Mouse (Mus musculus): ENCODE data around the gene Kcnn4.

Kcnn4 gene

DNA sequence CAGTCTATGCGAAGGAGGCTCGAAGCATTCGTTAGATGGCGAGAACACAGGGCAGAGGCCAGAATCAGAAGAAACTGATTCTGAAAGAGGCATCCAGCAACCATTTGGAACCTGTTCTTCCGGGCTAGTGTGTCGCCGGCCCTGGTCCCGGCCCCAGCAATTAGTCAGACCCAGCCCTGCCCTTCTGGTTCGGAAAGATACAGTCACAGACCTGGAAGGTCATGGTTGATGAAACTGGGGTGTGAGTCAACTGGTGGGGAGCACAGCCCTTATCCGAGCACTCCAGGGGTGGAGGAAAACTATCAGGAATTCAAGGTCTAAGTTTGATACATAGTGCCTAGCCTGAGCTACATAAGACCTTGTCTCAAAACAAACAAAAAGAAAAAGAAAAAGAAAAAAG lies 14.0 kb upstream of the Kcnn4 start:
- no peaks in the 10 kb centered on the region for H3K36me3 ChIP-seq (ENCODE audit: control insufficient read depth, insufficient read depth, low read length, poor library complexity, severe bottlenecking)
- no peaks in the 10 kb centered on the region for H3K27me3 ChIP-seq (ENCODE audit: control insufficient read depth, insufficient read depth, low read length, poor library complexity, severe bottlenecking)
- no peak for DNase-seq (ENCODE audit: low read depth, low spot score)

DNA sequence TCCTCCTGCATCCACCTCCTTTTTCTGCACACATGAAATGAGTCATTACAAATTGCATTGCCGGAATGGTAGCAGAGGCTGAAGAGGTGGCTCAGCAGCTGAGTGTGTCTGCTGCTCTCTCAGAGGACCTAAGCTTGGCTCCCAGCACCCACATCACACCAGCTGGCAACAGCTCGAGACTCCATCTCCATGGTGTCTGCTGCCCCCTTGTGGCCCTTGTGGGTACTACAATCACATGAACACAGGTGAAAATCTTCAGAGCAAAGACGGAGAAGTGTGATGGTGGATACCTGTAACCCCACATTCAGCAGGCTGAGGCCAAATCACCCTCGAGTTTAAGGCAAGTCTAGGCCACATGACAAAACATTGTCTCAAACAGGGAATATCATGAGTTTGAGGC lies 12.2 kb upstream of the Kcnn4 start:
- no peaks in the 10 kb centered on the region for H3K27me3 ChIP-seq (ENCODE audit: control insufficient read depth, insufficient read depth, low read length, poor library complexity, severe bottlenecking)
- DNase-seq (ENCODE audit: low read depth, low spot score): peak; percentile 53
- no peaks in the 10 kb centered on the region for H3K36me3 ChIP-seq (ENCODE audit: control insufficient read depth, insufficient read depth, low read length, poor library complexity, severe bottlenecking)

DNA sequence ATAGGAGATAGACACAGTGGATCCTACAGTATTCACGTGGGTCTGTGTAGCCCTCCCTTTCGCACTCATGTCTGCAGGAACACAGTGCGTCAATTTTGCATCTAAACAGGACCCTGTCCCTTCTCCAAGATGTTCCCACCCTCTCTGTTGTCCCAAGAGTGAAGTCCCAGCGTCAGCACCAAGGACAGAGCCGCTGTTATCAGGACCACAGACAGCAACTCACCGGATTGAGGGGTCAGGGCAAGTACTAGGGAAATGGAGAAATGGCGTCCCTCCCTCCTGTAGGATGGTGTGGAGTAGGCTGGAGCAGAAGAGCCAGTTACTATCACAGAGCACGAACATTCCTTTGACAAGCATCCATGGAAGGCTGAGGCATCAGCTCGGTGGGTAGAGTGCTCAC lies 10.8 kb upstream of the Kcnn4 start:
- H3K27me3 ChIP-seq (ENCODE audit: control insufficient read depth, insufficient read depth, low read length, poor library complexity, severe bottlenecking): no peaks in the 10 kb centered on the region
- no peak for DNase-seq (ENCODE audit: low read depth, low spot score)
- no peaks in the 10 kb centered on the region for H3K36me3 ChIP-seq (ENCODE audit: control insufficient read depth, insufficient read depth, low read length, poor library complexity, severe bottlenecking)

DNA sequence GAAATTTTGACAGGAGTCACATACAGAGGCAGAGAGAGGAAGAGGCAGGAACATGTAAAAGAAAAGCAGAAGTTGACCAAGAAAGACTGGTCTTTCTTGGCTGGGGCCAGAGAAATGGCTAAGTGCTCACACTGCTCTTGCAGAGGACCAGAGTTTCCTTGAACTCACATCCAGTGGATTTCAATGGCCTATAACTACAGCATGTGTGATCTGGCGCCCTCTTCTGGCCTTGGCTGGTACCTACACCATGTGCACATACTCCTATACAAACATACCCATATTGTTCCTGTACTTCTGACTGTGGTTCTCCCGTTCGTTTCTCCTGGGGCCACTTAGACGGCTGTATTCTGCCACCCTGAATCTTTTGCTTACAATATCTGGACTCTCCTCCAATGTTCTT lies 9.1 kb upstream of the Kcnn4 start:
- no peaks in the 10 kb centered on the region for H3K36me3 ChIP-seq (ENCODE audit: control insufficient read depth, insufficient read depth, low read length, poor library complexity, severe bottlenecking)
- no peaks in the 10 kb centered on the region for H3K27me3 ChIP-seq (ENCODE audit: control insufficient read depth, insufficient read depth, low read length, poor library complexity, severe bottlenecking)
- peak; percentile 44 for DNase-seq (ENCODE audit: low read depth, low spot score)

DNA sequence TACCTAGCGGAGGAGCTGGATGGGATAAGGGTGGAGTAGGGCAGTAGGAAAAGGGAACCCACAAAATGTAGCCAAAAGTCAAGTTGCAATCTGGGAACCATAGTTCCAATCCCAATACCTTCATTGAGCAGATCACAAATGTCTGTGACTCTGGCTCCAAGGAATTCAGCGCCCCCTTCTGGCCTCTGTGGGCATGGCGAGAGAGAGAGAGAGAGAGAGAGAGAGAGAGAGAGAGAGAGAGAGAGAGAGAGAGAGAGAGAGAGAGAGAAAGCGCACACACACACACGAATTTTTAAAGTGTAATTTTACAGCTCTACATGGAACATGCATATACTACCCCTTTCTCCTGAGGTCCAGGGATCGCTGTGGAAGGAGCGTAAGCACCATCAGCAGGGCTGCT lies 6.8 kb upstream of the Kcnn4 start:
- no peaks in the 10 kb centered on the region for H3K36me3 ChIP-seq (ENCODE audit: control insufficient read depth, insufficient read depth, low read length, poor library complexity, severe bottlenecking)
- peak; percentile 68 for DNase-seq (ENCODE audit: low read depth, low spot score)

DNA sequence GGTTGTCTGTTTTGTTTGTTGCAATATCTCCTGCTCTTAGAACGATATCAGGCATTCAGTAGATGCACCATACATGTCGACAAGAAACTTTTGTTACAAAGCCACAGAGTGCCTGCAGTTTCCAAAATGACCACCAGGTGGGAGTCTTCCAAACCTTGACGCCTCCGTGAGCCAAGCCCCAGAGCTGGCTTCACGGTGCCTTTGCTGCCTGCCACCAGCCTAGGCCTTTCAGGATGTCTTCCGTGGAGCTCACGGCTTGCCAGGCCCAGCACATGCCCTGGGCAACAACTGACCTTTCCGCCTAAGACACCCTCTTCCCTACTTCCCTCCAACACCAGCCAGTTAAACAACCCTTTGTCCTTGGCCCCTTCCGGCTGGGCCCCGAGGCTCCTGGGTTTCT lies 5.2 kb upstream of the Kcnn4 start:
- no peaks in the 10 kb centered on the region for H3K36me3 ChIP-seq (ENCODE audit: control insufficient read depth, insufficient read depth, low read length, poor library complexity, severe bottlenecking)
- peak; percentile 91 for DNase-seq (ENCODE audit: low read depth, low spot score)
- H3K27me3 ChIP-seq (ENCODE audit: control insufficient read depth, insufficient read depth, low read length, poor library complexity, severe bottlenecking): no peaks in the 10 kb centered on the region

More for the DNA sequence above, 6.8 kb upstream of the Kcnn4 start:
- no peaks in the 10 kb centered on the region for H3K27me3 ChIP-seq (ENCODE audit: control insufficient read depth, insufficient read depth, low read length, poor library complexity, severe bottlenecking)

DNA sequence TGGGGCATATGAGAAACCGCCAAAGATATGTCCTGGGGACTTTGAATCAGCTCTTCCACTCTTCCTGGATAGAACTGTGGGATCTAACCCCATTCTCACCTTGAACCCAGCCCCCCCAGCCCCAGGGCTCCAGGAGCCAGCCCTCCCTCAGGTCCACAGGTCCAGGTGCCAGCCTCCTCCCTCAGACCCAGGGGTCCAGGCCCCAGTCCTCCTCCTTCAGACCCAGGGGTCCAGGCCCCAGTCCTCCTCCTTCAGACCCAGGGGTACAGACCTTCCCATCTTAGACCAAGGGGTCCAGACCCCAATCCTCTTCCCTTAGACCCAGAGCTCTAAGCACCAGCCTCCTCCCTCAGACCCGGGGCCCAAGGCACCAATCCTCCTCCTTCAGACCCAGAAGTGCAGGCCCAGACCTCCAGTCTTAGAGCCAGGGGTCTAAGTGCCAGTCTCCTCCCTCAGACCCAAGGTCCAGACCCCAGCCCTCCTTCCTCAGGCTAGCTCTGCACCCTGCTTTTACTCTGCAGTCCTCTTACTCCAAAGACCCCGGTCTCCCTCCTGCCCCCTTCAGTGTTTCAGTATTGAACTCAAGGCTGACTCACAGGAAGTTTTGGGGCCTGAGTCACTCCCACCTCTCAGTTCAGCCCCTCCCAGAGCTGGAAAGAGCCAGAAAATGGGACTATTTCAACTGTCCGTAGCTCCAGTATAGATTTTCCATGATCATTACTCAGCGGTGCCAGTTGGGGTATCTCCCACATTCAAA lies 4.6 kb upstream of the Kcnn4 start:
- Histone ChIP-seq H3K36me3 (ENCODE audit: control insufficient read depth, insufficient read depth, low read length, poor library complexity, severe bottlenecking) (no peaks in the 10 kb centered on the region), H3K27me3 (ENCODE audit: control insufficient read depth, insufficient read depth, low read length, poor library complexity, severe bottlenecking) (no peaks in the 10 kb centered on the region)
- no peak for DNase-seq (ENCODE audit: low read depth, low spot score)

DNA sequence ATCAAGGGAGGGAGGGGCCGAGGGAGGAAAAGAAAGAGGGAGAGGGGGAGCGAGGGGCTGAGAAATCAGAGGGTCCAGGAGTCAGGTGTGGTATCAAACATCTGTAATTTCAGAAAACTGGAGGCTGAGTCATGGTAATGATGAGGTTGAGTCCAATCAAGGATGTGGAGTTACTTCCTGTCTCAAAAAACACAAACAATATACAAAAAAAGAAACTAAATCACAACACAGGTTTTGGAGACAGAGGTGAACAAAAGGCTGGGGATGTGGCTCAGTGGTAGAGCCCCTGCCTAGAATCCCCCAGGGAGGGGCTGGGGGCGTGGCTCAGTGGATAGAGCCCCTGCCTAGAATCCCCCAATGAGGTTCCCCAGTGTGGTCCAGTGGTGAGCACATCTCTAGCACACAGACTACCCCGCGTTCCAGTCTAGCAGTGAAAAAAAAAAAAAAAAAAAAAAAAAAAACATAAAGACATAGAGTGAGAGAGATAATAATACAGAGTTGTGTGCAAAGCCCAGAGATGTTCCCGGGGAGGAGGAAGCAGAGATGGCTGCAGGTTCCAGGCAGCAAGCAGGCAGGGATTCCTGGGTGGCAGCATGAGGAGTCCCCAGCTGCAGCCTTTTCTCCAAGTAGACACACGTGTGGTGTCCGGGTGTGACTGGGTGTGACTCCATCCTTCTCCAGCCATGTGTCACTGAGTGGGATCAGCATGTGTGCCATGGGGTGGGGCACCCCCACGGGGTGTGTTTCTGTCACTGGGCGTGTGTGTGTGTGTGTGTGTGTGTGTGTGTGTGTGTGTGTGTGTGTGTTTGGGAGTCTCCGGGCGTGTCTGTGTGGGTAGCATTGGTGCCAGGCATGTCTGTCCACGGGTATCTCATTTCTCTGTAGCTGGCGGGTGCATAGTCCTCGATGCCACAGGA lies 3.1 kb upstream of the Kcnn4 start:
- Histone ChIP-seq H3K27me3 (ENCODE audit: control insufficient read depth, insufficient read depth, low read length, poor library complexity, severe bottlenecking) (no peaks in the 10 kb centered on the region), H3K36me3 (ENCODE audit: control insufficient read depth, insufficient read depth, low read length, poor library complexity, severe bottlenecking) (no peaks in the 10 kb centered on the region)
- DNase-seq (ENCODE audit: low read depth, low spot score): no peak

DNA sequence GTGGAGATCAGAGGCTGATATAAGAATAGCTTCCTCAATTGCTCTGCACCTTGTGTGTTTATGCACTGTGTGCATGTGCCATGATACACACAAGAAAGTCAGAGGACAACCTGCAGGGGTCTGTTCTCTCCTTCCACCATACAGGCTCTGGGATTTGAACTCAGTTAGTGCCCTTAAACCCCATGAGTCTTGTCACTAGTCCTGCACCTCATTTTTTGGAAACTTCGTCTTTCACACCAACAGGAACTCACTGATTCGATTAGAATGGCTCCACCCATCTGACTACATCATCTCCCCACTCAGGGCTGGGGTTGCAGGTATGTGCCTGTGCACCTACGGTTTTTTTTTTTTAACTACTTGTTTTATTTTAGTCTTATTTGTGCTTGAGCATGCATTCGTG lies 1.8 kb upstream of the Kcnn4 start:
- Histone ChIP-seq H3K36me3 (ENCODE audit: control insufficient read depth, insufficient read depth, low read length, poor library complexity, severe bottlenecking) (no peaks in the 10 kb centered on the region), H3K27me3 (ENCODE audit: control insufficient read depth, insufficient read depth, low read length, poor library complexity, severe bottlenecking) (no peaks in the 10 kb centered on the region)
- DNase-seq (ENCODE audit: low read depth, low spot score): no peak

DNA sequence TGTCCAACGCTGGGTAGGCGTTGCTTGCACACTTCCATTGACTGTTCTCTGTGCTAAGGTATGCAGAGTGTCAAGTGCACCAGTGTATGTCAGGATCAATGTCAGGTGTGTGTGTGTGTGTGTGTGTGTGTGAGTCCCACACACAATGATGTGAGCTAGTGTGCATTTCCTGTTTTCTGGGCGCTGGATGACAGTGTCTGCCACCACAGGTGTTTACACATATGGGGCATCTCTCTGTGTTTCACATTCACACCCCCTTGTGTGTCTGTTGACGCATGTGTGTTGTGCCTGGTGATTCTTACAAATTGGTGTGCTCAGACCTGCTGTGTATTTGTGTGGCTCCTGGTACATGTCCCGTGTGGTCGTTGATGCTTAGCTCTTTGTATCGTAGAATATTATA lies 1.1 kb upstream of the Kcnn4 start:
- peak; percentile 35 for DNase-seq (ENCODE audit: low read depth, low spot score)
- H3K36me3 ChIP-seq (ENCODE audit: control insufficient read depth, insufficient read depth, low read length, poor library complexity, severe bottlenecking): no peaks in the 10 kb centered on the region
- no peaks in the 10 kb centered on the region for H3K27me3 ChIP-seq (ENCODE audit: control insufficient read depth, insufficient read depth, low read length, poor library complexity, severe bottlenecking)

DNA sequence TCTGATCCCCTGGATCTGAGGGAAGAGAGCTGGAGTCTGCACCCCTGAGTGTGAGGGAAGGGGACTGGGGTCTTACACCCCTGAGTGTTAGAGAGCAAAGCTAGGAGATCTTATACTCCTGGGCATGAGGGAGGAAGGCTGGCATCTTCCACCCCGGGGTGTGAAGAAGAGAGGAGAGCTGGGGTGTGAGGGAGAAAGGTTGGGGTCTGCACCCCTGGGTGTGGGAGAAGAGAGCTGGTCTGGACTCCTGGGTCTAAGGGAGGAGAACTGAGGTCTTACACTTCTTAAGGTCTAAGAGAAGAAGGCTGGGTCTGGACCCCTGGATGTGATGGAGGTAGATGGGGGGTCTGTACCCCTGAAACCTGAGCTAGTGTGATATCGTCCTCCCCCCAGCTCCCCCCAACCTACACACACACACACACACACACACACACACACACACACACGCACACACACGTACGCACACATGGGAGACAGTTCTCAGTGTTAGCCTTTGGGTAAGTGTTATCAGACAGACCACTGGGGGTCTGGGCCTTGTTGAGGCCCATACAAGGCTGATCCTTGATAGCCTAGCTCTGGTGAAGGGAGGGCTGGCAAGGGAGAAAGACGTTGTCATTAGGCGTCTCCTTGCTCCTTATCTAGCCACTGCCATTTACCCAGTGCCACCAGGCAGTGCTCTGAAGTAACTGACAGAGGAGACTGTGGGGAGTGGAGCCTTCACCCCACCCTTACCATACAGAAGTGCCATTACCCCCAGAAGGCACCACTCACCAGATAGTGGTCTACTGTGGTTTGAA lies 1.1 kb downstream of the Kcnn4 start:
- Histone ChIP-seq H3K27me3 (ENCODE audit: control insufficient read depth, insufficient read depth, low read length, poor library complexity, severe bottlenecking) (no peaks in the 10 kb centered on the region), H3K36me3 (ENCODE audit: control insufficient read depth, insufficient read depth, low read length, poor library complexity, severe bottlenecking) (no peaks in the 10 kb centered on the region)
- DNase-seq (ENCODE audit: low read depth, low spot score): no peak

DNA sequence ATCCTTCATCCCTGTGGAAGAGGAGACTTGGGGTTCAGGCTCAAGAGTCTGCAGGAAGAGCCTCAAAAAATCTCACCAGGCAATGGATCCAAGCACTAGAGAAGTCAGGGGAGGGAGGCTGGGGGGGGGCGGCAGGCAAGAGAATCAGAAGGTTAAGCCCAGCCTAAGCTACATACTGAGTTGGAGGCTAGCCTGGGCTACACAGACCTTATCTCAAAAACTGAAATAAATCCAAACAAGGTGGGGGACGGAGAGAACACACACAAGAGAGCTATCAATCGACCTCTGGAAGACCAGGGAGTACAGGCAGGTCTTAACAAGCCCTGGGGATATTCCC lies 1.7 kb downstream of the Kcnn4 start:
- Histone ChIP-seq H3K36me3 (ENCODE audit: control insufficient read depth, insufficient read depth, low read length, poor library complexity, severe bottlenecking) (no peaks in the 10 kb centered on the region), H3K27me3 (ENCODE audit: control insufficient read depth, insufficient read depth, low read length, poor library complexity, severe bottlenecking) (no peaks in the 10 kb centered on the region)
- no peak for DNase-seq (ENCODE audit: low read depth, low spot score)

DNA sequence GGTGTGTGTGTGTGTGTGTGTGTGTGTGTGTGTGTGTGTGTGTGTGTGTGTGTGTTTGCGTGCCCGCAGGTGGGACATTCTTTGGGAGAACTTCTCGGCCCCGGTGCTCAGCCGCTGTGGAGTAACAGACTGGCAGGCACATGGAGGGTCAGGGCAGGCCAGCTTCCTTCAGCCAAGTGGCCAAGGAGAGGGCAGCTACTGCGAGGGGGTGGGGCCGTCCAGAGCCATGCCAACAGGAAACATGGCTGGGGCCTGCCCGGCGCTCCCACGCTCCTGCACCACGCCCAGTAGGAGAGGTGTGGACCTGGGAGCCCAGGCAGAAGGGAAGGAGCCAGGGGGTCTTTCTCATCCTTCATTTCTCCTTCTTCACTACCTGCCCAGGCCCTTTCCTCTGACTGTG lies 2.2 kb downstream of the Kcnn4 start:
- DNase-seq (ENCODE audit: low read depth, low spot score): no peak
- no peaks in the 10 kb centered on the region for H3K36me3 ChIP-seq (ENCODE audit: control insufficient read depth, insufficient read depth, low read length, poor library complexity, severe bottlenecking)
- H3K27me3 ChIP-seq (ENCODE audit: control insufficient read depth, insufficient read depth, low read length, poor library complexity, severe bottlenecking): no peaks in the 10 kb centered on the region

DNA sequence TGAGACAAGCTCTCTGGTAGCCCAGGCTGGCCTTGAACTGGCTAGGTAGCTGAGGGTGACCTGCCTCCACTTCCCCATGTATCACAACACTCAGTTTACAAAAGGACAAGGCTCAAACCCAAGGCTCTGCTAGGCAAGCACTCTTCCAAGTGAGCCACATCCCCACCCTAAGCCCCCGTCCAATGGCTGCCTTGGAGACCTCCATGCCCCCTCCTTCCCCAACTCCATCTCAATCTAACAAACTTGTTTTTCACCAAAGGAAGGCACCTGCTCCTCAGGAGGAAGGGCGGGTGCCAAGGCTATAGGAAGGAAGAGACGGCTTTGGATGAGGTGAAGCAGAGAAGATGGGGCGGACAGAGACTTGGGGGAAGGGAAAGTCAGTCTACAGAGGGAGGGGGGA lies 2.7 kb downstream of the Kcnn4 start:
- no peaks in the 10 kb centered on the region for H3K36me3 ChIP-seq (ENCODE audit: control insufficient read depth, insufficient read depth, low read length, poor library complexity, severe bottlenecking)
- no peak for DNase-seq (ENCODE audit: low read depth, low spot score)
- H3K27me3 ChIP-seq (ENCODE audit: control insufficient read depth, insufficient read depth, low read length, poor library complexity, severe bottlenecking): no peaks in the 10 kb centered on the region
